Mouse (Mus musculus): ENCODE measurements at regions not wholly inside any gene's neighbourhood (a gene's known extent, or its start where the extent isn't known, plus 50 kb on each side); places are given as distances from the start of the nearest gene placed in this dataset.
A peak's percentile ranks its signal among the peaks of the same experiment; 100 is the strongest.

- Histone ChIP-seq H3K36me3 (ENCODE audit: insufficient read depth, low read length) (no peaks in the 10 kb centered on the region), H3K4me2 (ENCODE audit: low read length) (no peak overlapping the region), H3K27me3 (ENCODE audit: insufficient read depth, low read length) (no peaks in the 10 kb centered on the region), H3K4me3 (replicated peaks; ENCODE audit: low read depth, low read length) (no peak overlapping the region), H3K4me1 (replicated peaks; ENCODE audit: insufficient read depth, low read length) (no peaks in the 10 kb centered on the region), H3K9me3 (replicated peaks; ENCODE audit: low read length) (no peaks in the 10 kb centered on the region), H3K27ac (no peak overlapping the region), H3K9ac (ENCODE audit: low read depth, low read length) (no peak overlapping the region)
- ATAC-seq (replicated peaks; ENCODE audit: low FRiP score, low read depth) (no peak), DNase-seq (ENCODE audit: low spot score) (no peak)
- TF ChIP-seq CTCF (IDR thresholded peaks at IDR 0.05; ENCODE audit: low read depth), result no peak
- WGBS, result 91% methylated on average over 4 of the region's 4 CpGs
These were observed 940.6 kb downstream of the Kcna4 start for GRCm38 (mm10) chr2:108231054-108231453.

- TF ChIP-seq CTCF (IDR thresholded peaks at IDR 0.05; ENCODE audit: low read depth), result no peak
- DNase-seq (ENCODE audit: low spot score) (no peak), ATAC-seq (replicated peaks; ENCODE audit: low FRiP score, low read depth) (no peak)
- Histone ChIP-seq H3K4me3 (replicated peaks; ENCODE audit: low read depth, low read length) (no peak overlapping the region), H3K27ac (no peak overlapping the region), H3K9ac (ENCODE audit: low read depth, low read length) (no peak overlapping the region), H3K4me1 (replicated peaks; ENCODE audit: insufficient read depth, low read length) (no peaks in the 10 kb centered on the region), H3K4me2 (ENCODE audit: low read length) (no peak overlapping the region), H3K27me3 (ENCODE audit: insufficient read depth, low read length) (no peaks in the 10 kb centered on the region), H3K9me3 (replicated peaks; ENCODE audit: low read length) (no peaks in the 10 kb centered on the region), H3K36me3 (ENCODE audit: insufficient read depth, low read length) (no peaks in the 10 kb centered on the region)
- WGBS, result 72% methylated on average over 7 of the region's 7 CpGs
These were observed 941.5 kb downstream of the Kcna4 start for GRCm38 (mm10) chr2:108231924-108232323.

DNA sequence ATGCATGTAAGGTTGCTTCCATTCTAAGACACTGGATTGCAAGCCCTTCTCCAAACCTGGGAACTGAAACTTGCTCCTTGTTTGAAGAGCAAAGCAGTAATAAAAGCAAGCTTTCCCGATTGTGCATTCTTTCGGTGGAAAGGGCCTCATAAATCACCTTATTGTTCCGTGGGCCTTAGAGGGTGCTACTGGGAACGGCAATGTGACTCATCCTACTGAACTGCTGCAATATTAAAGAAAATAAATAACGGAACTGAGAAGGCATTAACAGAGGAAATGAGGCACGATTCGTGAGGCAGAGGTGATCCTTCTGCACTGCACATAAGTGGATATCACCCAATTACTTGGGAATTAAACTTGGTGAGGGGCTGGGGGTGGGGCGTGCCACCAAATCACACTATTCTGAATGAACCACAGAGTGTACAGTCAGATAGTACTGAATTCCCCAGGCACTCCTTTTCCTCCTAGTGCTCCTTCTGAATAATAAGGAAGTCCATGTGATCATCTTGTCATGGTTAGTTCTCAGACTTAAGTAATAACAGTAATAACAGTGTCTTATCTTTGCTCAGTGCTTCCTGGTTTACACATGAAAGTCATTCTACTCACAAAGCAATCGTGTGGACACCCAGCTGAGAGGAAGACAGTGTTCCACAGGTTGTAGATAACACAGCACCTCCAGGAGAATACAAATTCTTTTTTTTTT, 946.0 kb downstream of the Kcna4 start:
- H3K36me3 ChIP-seq (ENCODE audit: insufficient read depth, low read length), result no peaks in the 10 kb centered on the region
- H3K4me2 ChIP-seq (ENCODE audit: low read length), result no peak overlapping the region
- H3K4me1 ChIP-seq (replicated peaks; ENCODE audit: insufficient read depth, low read length), result no peaks in the 10 kb centered on the region
- H3K27me3 ChIP-seq (ENCODE audit: insufficient read depth, low read length), result no peaks in the 10 kb centered on the region
- 22% methylated on average over 9 of the region's 9 CpGs for WGBS
- H3K9ac ChIP-seq (ENCODE audit: low read depth, low read length), result no peak overlapping the region
- ATAC-seq (replicated peaks; ENCODE audit: low FRiP score, low read depth) (no peak), DNase-seq (ENCODE audit: low spot score) (peak; percentile 20)
- no peak overlapping the region for H3K4me3 ChIP-seq (replicated peaks; ENCODE audit: low read depth, low read length)
- no peaks in the 10 kb centered on the region for H3K9me3 ChIP-seq (replicated peaks; ENCODE audit: low read length)
- no peak overlapping the region for H3K27ac ChIP-seq
- no peak for TF ChIP-seq CTCF (IDR thresholded peaks at IDR 0.05; ENCODE audit: low read depth)
